Mouse (Mus musculus): ENCODE measurements at regions not wholly inside any gene's neighbourhood (a gene's known extent, or its start where the extent isn't known, plus 50 kb on each side); places are given as distances from the start of the nearest gene placed in this dataset.

- TF ChIP-seq EP300 (optimal IDR thresholded peaks at IDR 0.05) (no peak), CTCF (IDR thresholded peaks at IDR 0.05; ENCODE audit: low read depth) (peak; percentile 76)
Observed at GRCm38 (mm10) chr2:75312246-75312645, 346.8 kb upstream of the Hnrnpa3 start.

Measured in stomach, postnatal 0 days (tissue).